Mouse (Mus musculus) mouse trophoblast stem cell (cell line): Measurements from ENCODE around the gene BC003965.

Experiments used
- in situ Hi-C, 2 experiments: fragments of 300-500 bp; cut with MseI, MboI; formaldehyde crosslinking; loops; 2 replicates in 1 of 2; 3 replicates in 1 of 2; pipeline ENCODE4 v1.15.1; 2025

Gene BC003965

GRCm38 (mm10) chr17:25184129-25184691, at the start of gene BC003965:
Gene BC003965 (plus strand): TSS chr17:25184554.
- in situ Hi-C loops, result no loop called here

DNA sequence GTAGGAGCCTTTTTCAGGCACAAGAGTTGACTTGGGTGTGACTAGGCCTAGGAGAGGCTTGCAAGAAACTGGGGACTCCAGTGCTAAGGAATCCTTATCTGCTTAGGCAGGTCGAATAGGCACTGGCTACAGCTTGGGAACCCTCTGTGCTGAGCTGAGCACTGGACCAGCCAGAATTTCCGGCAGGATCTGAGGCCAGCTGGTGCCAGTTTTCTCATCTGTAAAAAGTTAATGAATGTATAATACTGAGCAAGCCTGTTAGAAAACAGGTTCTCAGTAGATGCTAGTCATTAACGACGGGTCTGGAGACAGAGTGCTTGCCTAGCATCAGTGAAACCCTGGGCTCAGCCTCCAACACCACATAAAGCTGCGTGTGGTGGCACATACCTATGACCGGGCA, 48.7 kb upstream of the BC003965 start:
- in situ Hi-C loops, result no loop called here

- in situ Hi-C loops, result no loop called here
Measured at GRCm38 (mm10) chr17:25138803-25139202, 45.6 kb upstream of the BC003965 start.

DNA sequence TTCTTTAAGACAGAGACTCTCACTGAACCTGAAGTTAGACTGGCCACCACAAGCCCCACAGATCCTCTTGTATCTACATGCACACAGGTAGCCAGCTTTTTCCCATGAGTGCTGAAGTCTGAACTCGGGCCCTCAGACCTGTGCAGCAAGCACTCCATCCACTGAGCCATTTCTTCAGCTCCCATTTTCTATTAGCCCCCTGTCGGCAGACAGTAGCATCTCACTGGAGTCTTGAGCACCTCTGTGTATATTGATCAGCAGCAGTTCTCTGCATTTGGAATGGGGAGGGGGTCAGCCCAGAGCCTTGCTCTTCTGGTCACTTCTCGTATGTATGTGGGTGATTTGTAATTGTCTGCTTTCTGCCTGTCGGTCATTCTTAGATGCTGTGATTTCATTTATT, 44.4 kb upstream of the BC003965 start:
- in situ Hi-C loops, result no loop called here

DNA sequence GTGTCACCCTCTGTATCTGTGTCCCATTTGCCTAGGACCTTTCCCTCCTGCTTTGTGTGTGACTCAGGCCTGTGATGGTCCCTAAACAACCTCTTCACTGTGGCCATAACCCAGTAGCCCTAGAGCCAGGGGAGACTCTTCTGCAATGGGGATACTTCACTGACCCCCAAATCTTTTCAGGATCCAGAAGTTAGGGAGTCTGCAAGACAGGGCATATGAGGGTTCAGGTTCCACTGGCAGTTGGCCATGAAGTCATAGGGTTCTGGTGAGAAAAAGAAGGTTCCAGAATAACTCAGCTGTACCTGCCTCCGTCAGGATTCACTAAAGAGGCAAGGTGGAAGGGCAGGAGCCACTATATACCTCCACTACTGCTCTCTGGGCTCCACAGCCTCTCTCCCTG, 22.2 kb upstream of the BC003965 start, which contains the start of gene Ccdc154:
Ccdc154 (plus strand) TSS at position 301 of the 400 bp plus-strand sequence.
- in situ Hi-C loops, result no loop called here

DNA sequence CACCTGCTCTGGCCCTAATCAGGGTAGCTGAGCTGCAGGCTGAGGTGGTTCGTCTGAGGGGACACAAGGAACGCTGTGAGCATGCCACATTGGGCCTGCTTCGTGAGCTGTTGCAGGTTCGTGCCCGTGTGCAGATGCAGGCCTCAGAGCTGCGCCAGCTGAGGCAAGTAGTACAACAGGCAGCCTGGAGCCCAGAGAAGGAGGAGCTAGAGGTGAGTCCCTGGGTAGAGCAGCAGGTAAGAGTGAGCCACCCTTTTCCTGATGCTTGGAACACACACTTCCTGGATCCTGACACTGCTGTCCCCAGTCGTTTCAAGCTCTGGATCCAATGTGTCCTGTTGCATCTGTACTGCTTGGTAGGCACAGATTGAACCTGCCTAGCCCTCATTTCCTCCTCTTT, 21.0 kb upstream of the BC003965 start:
- in situ Hi-C loops, result no loop called here

DNA sequence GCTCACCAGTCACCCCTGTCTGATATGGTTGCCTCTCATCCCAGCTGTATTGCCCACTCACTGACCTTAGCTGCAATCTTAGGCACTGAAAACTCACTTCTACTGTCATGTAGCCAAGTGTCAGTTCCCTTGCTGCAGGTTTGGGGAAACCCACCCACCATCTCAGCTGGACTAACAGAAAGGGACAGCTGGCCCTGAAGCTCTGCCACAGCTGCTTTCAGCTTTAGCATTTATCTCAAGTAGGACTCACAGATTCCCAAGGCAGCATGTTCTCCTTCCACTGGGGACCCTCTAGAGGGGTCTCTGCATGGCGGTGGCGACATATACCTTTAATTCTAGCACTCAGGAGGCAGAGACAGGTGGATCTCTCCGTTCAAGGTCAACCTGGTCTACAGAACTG, 19.6 kb upstream of the BC003965 start:
- in situ Hi-C loops, result no loop called here

GRCm38 (mm10) chr17:25165970-25166671, 18.2 kb upstream of the BC003965 start:
- in situ Hi-C loops, result no loop called here

GRCm38 (mm10) chr17:25169706-25170105, 14.6 kb upstream of the BC003965 start:
- in situ Hi-C loops, result no loop called here

GRCm38 (mm10) chr17:25172558-25172957, 11.8 kb upstream of the BC003965 start:
- in situ Hi-C loops, result no loop called here

- in situ Hi-C loops, result no loop called here
Measured at GRCm38 (mm10) chr17:25175411-25175810, 8.9 kb upstream of the BC003965 start, which contains the start of gene Gm38655. Gene Gm38655 (minus strand): TSS chr17:25175471.

DNA sequence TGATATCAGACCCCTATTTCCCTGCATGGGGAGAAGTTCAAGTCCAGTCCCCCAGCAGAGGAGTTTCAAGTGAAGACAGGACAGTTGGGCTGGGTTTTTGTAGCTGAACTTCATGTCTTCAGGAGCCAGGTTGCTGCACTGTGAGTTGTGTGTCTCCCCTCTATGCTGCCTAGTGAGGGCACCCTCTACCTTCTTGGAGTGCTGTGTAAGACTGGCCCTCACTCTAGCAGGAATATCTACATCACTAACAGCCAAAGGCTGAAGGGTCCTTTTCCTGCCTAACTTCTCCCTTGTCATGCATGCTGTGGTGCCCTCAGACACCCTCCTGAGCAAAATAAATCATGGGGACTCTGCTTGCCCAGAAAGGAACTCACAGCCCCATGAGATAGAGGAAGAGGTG, 1.1 kb upstream of the BC003965 start:
- in situ Hi-C loops, result no loop called here

GRCm38 (mm10) chr17:25184961-25185360, 607 bp downstream of the BC003965 start:
- in situ Hi-C loops, result no loop called here

- in situ Hi-C loops, result no loop called here
Measured at GRCm38 (mm10) chr17:25187784-25188149, 3.4 kb downstream of the BC003965 start.

DNA sequence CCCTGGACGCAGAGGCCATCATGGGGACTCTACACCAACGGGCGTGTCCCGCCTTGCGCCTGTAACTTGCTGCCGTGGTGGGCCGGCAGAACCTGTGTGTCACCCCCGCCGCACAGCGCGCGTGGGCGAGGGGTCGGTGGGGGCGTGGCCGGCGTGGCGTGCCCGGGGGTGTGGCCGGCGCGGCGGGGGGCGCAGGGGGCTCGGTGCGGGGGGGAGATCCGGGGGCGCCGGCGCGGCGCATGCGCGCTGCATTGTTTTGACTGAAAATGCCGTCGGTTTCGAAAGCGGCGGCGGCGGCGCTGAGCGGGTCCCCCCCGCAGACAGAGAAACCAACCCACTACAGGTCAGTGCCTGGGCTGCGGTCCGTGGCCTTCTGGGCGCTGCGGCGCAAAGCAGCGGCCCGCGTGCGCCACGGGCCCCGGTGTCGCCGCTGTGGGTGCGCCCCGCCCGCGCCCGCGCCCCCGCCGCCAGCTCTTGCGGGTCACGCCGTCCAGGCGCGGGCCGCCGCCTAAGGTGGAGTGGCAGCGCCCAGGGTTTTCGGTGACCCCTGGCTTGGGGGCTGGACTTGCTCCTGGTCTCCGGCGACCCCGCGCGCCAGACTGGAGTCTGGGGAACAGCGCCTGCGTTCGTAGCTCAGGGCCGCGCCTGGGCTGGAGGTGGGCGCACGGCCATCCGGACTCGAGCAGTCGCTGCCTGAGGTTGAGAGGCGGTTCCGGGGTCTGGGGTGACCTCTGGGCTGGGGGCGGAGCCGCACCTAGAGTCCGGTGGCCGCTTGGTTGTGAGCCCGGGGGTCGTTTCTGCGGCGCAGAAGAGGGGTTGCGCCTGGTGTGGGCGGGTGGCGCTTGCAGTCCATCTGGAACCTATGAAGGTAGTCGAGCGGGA, 4.0 kb downstream of the BC003965 start, which contains the start of gene Unkl:
Unkl (plus strand) TSS at position 248 of the 882 bp plus-strand sequence.
- in situ Hi-C loops, result no loop called here

DNA sequence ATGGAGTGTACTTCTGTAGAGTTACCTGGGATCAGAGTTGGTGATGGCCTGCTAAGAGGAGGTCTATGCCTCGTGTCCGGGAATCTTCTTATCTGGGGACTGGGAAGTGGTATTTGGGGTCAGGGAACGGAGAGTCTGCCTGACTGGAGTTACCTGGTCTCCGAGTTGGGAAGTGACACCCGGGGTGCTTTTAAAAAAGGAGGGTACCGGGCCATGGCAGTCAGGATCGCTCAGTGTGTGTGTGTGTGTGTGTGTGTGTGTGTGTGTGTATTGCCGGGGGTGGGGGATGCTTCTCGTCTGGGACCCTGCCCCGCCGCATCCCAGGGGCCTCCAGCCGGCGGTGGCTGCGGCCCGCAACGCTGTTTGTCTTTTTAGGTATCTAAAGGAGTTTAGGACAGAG, 4.7 kb downstream of the BC003965 start:
- in situ Hi-C loops, result no loop called here

- in situ Hi-C loops, result no loop called here
Measured at GRCm38 (mm10) chr17:25202401-25202800, 18.0 kb downstream of the BC003965 start.

GRCm38 (mm10) chr17:25210006-25210405, 25.7 kb downstream of the BC003965 start:
- in situ Hi-C loops, result no loop called here

DNA sequence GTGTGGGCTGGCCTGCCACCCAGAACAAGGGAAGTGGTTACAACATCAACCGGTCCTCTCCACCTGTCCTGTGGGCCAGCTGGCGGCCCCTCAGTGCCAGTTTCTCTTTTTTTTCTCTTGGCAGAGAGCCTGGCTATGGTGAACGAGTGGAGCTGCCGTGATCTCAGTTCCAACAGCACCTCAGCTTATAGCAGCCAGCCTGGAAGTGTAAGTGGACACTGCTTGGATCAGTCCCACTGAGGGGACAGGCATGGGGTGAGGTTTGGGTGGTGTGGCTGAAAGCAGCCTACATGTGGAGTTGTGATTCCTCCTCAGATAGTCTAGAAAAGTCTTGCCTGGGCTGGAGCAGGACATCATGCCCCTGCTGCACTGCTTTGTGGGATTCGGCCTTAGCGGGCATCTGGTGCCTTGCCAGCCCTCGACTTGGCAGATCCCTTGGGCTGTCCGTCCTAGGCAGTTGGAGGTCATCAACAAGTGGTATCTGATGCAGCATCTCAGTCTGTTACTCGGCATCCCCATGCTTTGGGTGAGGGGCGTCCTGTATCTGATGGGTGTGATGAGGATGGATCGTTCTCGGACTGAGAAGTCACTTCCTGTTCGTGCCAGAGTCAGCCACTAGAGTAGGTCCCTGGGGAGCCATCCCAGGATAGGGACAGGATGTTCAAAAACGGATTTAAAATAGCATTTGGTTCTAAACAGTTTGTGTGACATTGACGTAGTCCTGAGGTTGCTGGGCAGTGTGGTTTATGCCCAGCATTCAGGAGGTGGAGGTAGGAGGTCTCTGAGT, 26.5 kb downstream of the BC003965 start:
- in situ Hi-C loops, result no loop called here

DNA sequence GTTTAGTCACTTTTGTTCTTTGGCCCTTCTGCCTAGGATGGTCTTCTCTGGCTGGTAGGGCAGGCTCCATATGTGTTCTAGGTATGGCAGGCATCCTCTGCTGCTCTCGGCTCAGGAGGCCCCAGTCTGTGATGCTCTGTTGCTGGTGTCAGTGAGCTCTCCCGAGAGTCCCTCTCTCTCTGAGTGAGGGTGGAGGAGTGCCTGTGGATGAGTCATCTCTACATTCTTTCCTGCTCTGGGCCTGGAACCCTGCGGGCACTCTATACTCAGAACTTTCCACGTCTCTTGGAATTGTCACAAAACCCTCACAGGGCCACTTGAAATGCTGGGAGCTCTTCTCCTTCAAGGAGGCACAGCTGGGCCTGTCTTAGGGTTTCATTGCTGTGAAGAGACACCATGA, 27.4 kb downstream of the BC003965 start:
- in situ Hi-C loops, result no loop called here

DNA sequence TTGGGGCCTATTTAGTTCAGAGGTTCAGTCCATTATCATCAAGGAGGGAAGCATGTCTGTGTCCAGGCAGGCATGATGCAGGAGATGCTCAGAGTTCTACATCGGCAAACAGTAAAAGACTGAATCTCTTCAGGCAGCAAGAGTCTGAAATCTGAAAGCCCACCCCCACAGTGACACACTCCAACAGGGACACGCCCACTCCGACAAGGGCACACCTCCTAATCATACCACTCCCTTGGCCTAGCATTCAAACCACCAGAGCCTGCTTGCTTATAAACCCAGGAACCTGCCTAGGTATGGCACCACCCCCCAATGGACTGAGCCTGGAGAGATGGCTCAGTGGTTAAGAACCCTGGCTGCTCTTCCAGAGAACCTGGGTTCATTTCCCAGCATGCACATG, 31.1 kb downstream of the BC003965 start:
- in situ Hi-C loops, result no loop called here

DNA sequence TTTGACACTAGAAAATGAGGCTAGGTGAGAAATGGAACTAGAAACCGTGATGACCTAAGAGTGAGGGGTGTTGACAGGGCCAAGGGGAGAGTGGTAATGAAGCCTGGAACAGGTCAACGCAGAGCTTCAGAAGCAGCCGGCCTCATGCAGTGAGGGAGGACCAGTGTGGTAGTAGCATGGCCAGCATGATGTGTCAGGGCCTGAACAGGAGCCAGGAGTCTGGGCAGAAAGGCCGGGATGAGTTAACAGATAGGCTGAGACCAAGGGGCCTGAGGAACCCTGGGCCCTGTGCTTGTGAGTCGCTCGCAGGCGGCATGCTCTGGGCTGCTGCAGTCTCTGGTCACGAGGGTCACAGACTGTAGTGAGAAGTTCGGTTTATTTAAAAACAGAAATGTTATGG, 34.6 kb downstream of the BC003965 start:
- in situ Hi-C loops, result no loop called here
